ENCODE assay signal across 33 mouse cellular contexts in genomic region chr12:4781270-4781669, GRCm38 (mm10). TPM values are rescaled to one million over a fixed set of nuclear protein-coding genes. Genes with fewer than 3 reads are reported as not detected.
DNase-seq lines count a peak whose midpoint lies in the region; ATAC-seq and TF ChIP-seq lines count a peak whose summit lies in the region.
"Had no signal": no experiment of that assay in that cellular context is flagged by ENCODE, and none has a peak within 500 bp of the region (broad histone marks: within the 10 kb centered on the region; RNA-seq: fewer than 3 reads in every experiment).

No protein-coding gene starts in this region.

- no peak overlapping the region for H3K27ac ChIP-seq in layer of hippocampus, adult 2 months
- no peak overlapping the region for H3K27ac ChIP-seq in liver, postnatal 0 days (ENCODE audit: low read depth)
- no peak overlapping the region for H3K27ac ChIP-seq in hindbrain, embryonic 12.5 days
- H3K27ac ChIP-seq: embryonic facial prominence, embryonic 12.5 days; forebrain, embryonic 10.5 days; forebrain, embryonic 15.5 days; heart, adult 2 months; heart, embryonic 13.5 days; hindbrain, embryonic 10.5 days; macrophage; midbrain, embryonic 12.5 days; stomach, embryonic 15.5 days had no signal

- TF ChIP-seq CTCF in layer of hippocampus, adult 2 months (conservative IDR thresholded peaks at IDR 0.05), result 0 out of 2 replicates have a peak, but pooled peaks have one; percentile 9
- TF ChIP-seq CTCF in liver, postnatal 0 days (IDR thresholded peaks at IDR 0.05; ENCODE audit: low read depth), result no peak

- no peaks in the 10 kb centered on the region for H3K4me1 ChIP-seq in liver, postnatal 0 days (ENCODE audit: insufficient read depth)
- no peaks in the 10 kb centered on the region for H3K4me1 ChIP-seq in hindbrain, embryonic 12.5 days
- H3K4me1 ChIP-seq: embryonic facial prominence, embryonic 12.5 days; forebrain, embryonic 10.5 days; forebrain, embryonic 15.5 days; heart, embryonic 13.5 days; hindbrain, embryonic 10.5 days; midbrain, embryonic 12.5 days; stomach, embryonic 15.5 days had no signal

- no peaks in the 10 kb centered on the region for H3K27me3 ChIP-seq in liver, postnatal 0 days (ENCODE audit: insufficient read depth, low read length)
- H3K27me3 ChIP-seq in hindbrain, embryonic 12.5 days, result no peaks in the 10 kb centered on the region
- H3K27me3 ChIP-seq: embryonic facial prominence, embryonic 12.5 days; forebrain, embryonic 15.5 days; heart, embryonic 13.5 days; midbrain, embryonic 12.5 days; stomach, embryonic 15.5 days had no signal

- WGBS in liver, postnatal 0 days (ENCODE audit: insufficient replicate concordance), result 63% methylated on average over 1 of the region's 1 CpGs
- WGBS in hindbrain, embryonic 12.5 days, result 85% methylated on average over 1 of the region's 1 CpGs

- H3K9me3 ChIP-seq in liver, postnatal 0 days (ENCODE audit: low read length), result no peaks in the 10 kb centered on the region
- H3K9me3 ChIP-seq in hindbrain, embryonic 12.5 days (replicated peaks), result no peaks in the 10 kb centered on the region
- H3K9me3 ChIP-seq: embryonic facial prominence, embryonic 12.5 days; forebrain, embryonic 10.5 days; forebrain, embryonic 15.5 days; heart, embryonic 13.5 days; hindbrain, embryonic 10.5 days; midbrain, embryonic 12.5 days; stomach, embryonic 15.5 days had no signal

- no peak for TF ChIP-seq EP300 in liver, postnatal 0 days (IDR thresholded peaks at IDR 0.05; ENCODE audit: low read depth)

- no peak overlapping the region for H3K9ac ChIP-seq in liver, postnatal 0 days (replicated peaks)
- H3K9ac ChIP-seq in hindbrain, embryonic 12.5 days, result no peak overlapping the region
- H3K9ac ChIP-seq: embryonic facial prominence, embryonic 12.5 days; forebrain, embryonic 15.5 days; heart, embryonic 13.5 days; midbrain, embryonic 12.5 days; stomach, embryonic 15.5 days had no signal

- peak; percentile 54 for ATAC-seq in liver, postnatal 0 days
- ATAC-seq in hindbrain, embryonic 12.5 days (ENCODE audit: low FRiP score), result no peak
- ATAC-seq: activated CD4-positive, CD25-positive, alpha-beta regulatory T cell, adult 4 months; forebrain, embryonic 15.5 days; hindbrain, embryonic 16.5 days; lung, postnatal 0 days had no signal

- H3K36me3 ChIP-seq in liver, postnatal 0 days (replicated peaks; ENCODE audit: insufficient read depth, low read length), result no peaks in the 10 kb centered on the region
- no peaks in the 10 kb centered on the region for H3K36me3 ChIP-seq in hindbrain, embryonic 12.5 days
- H3K36me3 ChIP-seq: embryonic facial prominence, embryonic 12.5 days; forebrain, embryonic 10.5 days; forebrain, embryonic 15.5 days; heart, embryonic 13.5 days; hindbrain, embryonic 10.5 days; midbrain, embryonic 12.5 days; stomach, embryonic 15.5 days had no signal

- DNase-seq in layer of hippocampus, adult 2 months (ENCODE audit: low spot score in 2 of 2), result no peak
- no peak for DNase-seq in layer of hippocampus, adult 11-12 months (ENCODE audit: low spot score)
- DNase-seq in thymus, postnatal 4 days, result peak; percentile 31
- DNase-seq in thymus, adult 18-20 months, result no peak
- DNase-seq in liver, postnatal 0 days, result no peak
- no peak for DNase-seq in heart, adult 18-20 months
- DNase-seq: adrenal gland, adult 8-10 months; B cell, adult 2 months; embryo, embryonic 11 days; gastrocnemius, postnatal 25 days; kidney, adult 8-10 months; kidney, postnatal 25 days; layer of hippocampus, postnatal 36 days; left cerebral cortex, postnatal 4 days; lung, adult 18-20 months; retina, postnatal 1 day; right cerebral cortex, postnatal 14 days; thymus, postnatal 14 days had no signal

- no peak overlapping the region for H3K4me3 ChIP-seq in layer of hippocampus, adult 2 months
- no peak overlapping the region for H3K4me3 ChIP-seq in liver, postnatal 0 days (ENCODE audit: low read depth, low read length)
- H3K4me3 ChIP-seq in hindbrain, embryonic 12.5 days, result no peak overlapping the region
- H3K4me3 ChIP-seq: embryonic facial prominence, embryonic 12.5 days; forebrain, embryonic 10.5 days; forebrain, embryonic 15.5 days; heart, adult 2 months; heart, embryonic 13.5 days; hindbrain, embryonic 10.5 days; midbrain, embryonic 12.5 days; stomach, embryonic 15.5 days had no signal

- H3K4me2 ChIP-seq in liver, postnatal 0 days (ENCODE audit: low read depth, low read length), result no peak overlapping the region
- H3K4me2 ChIP-seq in hindbrain, embryonic 12.5 days (replicated peaks), result no peak overlapping the region
- H3K4me2 ChIP-seq: embryonic facial prominence, embryonic 12.5 days; forebrain, embryonic 15.5 days; heart, embryonic 13.5 days; midbrain, embryonic 12.5 days; stomach, embryonic 15.5 days had no signal

RNA-seq across cellular contexts. Expression of gene Fam228b, which starts 12.2 kb away (rescaled TPM):
- total RNA-seq in layer of hippocampus, adult 2 months (2021), result 10 to 100 TPM; 22.2 to 27.6 TPM
- 0.44 and 0.68 TPM in 2 replicates for polyA plus RNA-seq in liver, postnatal 0 days (2015; fragmentation: Nextera tagmentation; extraction: Ambion mirVana)
- 1 to 10 TPM; 3.1 to 3.4 TPM for total RNA-seq in heart, adult 18-20 months (2021)
- polyA plus RNA-seq in hindbrain, embryonic 12.5 days (2016; fragmentation: Nextera tagmentation; extraction: Ambion mirVana), result 4.1 and 5.2 TPM in 2 replicates
- polyA plus RNA-seq: activated CD4-positive, CD25-positive, alpha-beta regulatory T cell, adult 4 months; small intestine, adult 2 months had no signal

RNA-seq across cellular contexts. Expression of gene Pfn4, which starts 12.4 kb away (rescaled TPM):
- 10 to 100 TPM; 11.7 to 14.1 TPM for total RNA-seq in layer of hippocampus, adult 2 months (2021)
- polyA plus RNA-seq in liver, postnatal 0 days (2015; fragmentation: Nextera tagmentation; extraction: Ambion mirVana), result 0.60 and 0.72 TPM in 2 replicates
- total RNA-seq in heart, adult 18-20 months (2021), result 1 to 10 TPM; 4.1 to 4.2 TPM
- polyA plus RNA-seq in hindbrain, embryonic 12.5 days (2016; fragmentation: Nextera tagmentation; extraction: Ambion mirVana), result 5.8 and 7.4 TPM in 2 replicates
- total RNA-seq: monocyte, adult 5-6 weeks had no signal
- polyA plus RNA-seq: activated CD4-positive, CD25-positive, alpha-beta regulatory T cell, adult 4 months; macrophage; small intestine, adult 2 months had no signal

RNA-seq across cellular contexts. Expression of gene Sf3b6, which starts 36.1 kb away (rescaled TPM):
- 10 to 100 TPM; 89.4 to 91.4 TPM for total RNA-seq in layer of hippocampus, adult 2 months (2021)
- 130 and 135 TPM in 2 replicates for polyA plus RNA-seq in liver, postnatal 0 days (2015; fragmentation: Nextera tagmentation; extraction: Ambion mirVana)
- 10 to 100 TPM; 41.5 TPM for total RNA-seq in heart, adult 18-20 months (2021)
- 303 and 327 TPM in 2 replicates for polyA plus RNA-seq in hindbrain, embryonic 12.5 days (2016; fragmentation: Nextera tagmentation; extraction: Ambion mirVana)

RNA-seq across cellular contexts. Expression of gene Fam228a, which starts 43.0 kb away (rescaled TPM):
- total RNA-seq in layer of hippocampus, adult 2 months (2021), result 1 to 10 TPM; 2.4 to 4.9 TPM
- 0.07 TPM in 1 of 2 replicates, not detected in the other for polyA plus RNA-seq in liver, postnatal 0 days (2015; fragmentation: Nextera tagmentation; extraction: Ambion mirVana)
- total RNA-seq in heart, adult 18-20 months (2021), result under 1 TPM; 0.15 to 0.23 TPM
- polyA plus RNA-seq in hindbrain, embryonic 12.5 days (2016; fragmentation: Nextera tagmentation; extraction: Ambion mirVana), result 0.33 and 0.35 TPM in 2 replicates
- total RNA-seq: heart, adult 2 months; monocyte, adult 5-6 weeks had no signal
- polyA plus RNA-seq: activated CD4-positive, CD25-positive, alpha-beta regulatory T cell, adult 4 months; macrophage; small intestine, adult 2 months had no signal

Comparison
In these comparisons a context has a peak if more than half of its experiments do, and no peak if none do; other contexts are left out.
1. RNA of gene Fam228b, which starts 12.2 kb away (total RNA-seq): 22.2 to 27.6 TPM in layer of hippocampus, adult 2 months; 3.1 to 3.4 TPM in heart, adult 18-20 months; every median in the first group is over 4 times any median in the second.